Mouse (Mus musculus) adrenal gland, postnatal 10 days (tissue): ENCODE measurements at regions not wholly inside any gene's neighbourhood (a gene's known extent, or its start where the extent isn't known, plus 50 kb on each side); places are given as distances from the start of the nearest gene placed in this dataset.
"Not testable (repeated sequence)": the region's sequence is repeated elsewhere in the genome, so short reads cannot be mapped to it uniquely, and the experiment has no call there.

ENCODE experiments used
- DNase-seq: peaks from one replicate; pipeline ENCODE4 v3.0.0; 2021; ENCODE audit warnings: mixed read lengths

GRCm38 (mm10) chr5:149815879-149816278 lies 137.8 kb downstream of the B3glct start:
- DNase-seq: peak; percentile 76

DNA sequence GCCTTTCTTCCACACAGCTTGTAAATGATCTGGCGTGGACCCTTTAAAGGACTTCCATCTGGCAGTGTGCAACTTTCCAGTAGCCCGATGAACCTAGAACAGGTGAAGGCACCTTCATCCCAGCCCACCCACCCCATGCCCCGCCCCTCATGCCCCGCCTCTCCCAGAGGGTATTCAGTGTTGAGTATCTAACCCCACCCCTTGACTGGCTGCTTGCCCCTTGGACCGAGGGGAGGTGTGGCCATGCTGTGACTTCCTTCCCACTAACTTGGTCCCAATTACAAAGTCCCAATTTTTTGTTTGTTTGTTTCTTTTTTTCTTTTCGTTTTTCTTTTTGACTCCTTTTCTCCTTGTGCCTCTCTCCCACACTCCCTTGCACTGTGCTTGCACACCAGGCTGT lies 140.8 kb downstream of the B3glct start:
- no peak for DNase-seq

DNA sequence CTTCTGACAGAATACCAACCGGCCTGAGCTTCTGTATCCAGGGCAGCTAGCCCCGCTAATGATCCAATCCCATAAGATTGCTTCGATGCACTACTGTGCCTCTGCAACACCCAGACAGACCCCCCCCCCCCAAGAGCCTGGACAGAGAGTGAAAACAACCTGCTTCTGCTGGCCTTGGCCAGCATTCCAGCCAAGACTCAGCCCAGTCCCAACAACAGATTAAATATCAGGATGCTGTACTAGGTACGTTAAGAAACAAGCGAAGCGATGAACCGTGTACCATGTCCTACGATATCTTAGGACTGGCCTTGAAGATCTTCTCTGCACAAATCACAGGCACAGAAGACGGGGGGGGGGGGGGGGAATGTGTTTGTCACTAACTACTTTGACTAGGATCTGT lies 145.8 kb downstream of the B3glct start:
- DNase-seq: no peak

GRCm38 (mm10) chr5:149827599-149827998 lies 149.6 kb downstream of the B3glct start:
- DNase-seq: peak; percentile 28

GRCm38 (mm10) chr5:149831122-149831861 lies 153.3 kb downstream of the B3glct start:
- peak; percentile 86 for DNase-seq

GRCm38 (mm10) chr5:149837379-149837778 lies 159.3 kb downstream of the B3glct start:
- DNase-seq: no peak

- DNase-seq: no peak
Observed at GRCm38 (mm10) chr5:149842491-149842890, 164.5 kb downstream of the B3glct start.

GRCm38 (mm10) chr5:149843310-149843709 lies 165.3 kb downstream of the B3glct start:
- DNase-seq: no peak

GRCm38 (mm10) chr5:149845256-149845655 lies 167.2 kb downstream of the B3glct start:
- DNase-seq: no peak

DNA sequence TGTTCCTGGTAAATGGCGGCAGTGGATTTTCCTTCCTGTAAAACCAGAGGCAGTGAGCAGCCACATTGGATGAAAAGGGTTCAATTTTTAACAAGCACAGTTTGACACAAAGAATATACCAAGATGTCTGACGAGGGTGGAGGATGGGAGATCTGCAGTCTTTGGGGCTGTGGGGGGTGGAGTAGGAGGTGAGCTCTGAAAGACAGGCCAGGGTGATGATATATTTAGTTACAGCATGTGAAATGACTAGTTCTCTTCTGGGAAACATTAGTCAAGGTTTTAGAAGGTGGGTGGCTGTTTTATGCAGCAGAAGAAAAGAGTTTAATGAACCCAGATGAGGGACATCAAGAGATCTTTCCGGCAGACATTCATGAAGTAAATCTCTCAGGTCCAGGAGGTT lies 170.0 kb upstream of the Rxfp2 start:
- DNase-seq: no peak

- DNase-seq: peak; percentile 85
Observed at GRCm38 (mm10) chr5:149851011-149851410, 167.5 kb upstream of the Rxfp2 start.

GRCm38 (mm10) chr5:149852516-149852915 lies 166.0 kb upstream of the Rxfp2 start:
- no peak for DNase-seq

- no peak for DNase-seq
Observed at GRCm38 (mm10) chr5:149856101-149856500, 162.4 kb upstream of the Rxfp2 start.

- no peak for DNase-seq
Observed at GRCm38 (mm10) chr5:149857019-149857418, 161.5 kb upstream of the Rxfp2 start.

DNA sequence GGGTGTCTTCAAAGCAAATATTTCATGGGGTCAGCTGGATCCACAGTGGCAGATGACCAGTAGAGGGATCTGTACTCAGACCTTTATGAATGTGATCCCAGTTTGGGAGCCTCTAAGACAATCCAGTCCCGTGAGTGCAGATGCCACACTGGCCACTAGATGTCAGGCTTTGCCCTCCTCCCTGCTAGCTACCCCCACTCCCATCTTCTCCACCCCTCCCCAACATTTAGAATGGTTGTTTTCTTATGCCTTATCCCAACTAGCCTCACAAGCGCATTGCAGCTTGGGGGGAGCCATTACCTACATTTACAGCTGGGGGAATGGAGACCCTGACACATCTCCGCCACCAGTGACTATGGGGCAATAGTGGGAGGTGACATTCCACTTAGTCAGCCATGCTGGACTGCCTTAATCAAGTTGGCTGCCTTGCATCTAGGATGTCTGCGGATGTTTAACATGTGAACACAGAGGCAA lies 156.9 kb upstream of the Rxfp2 start:
- peak; percentile 79 for DNase-seq

GRCm38 (mm10) chr5:149867926-149868325 lies 150.5 kb upstream of the Rxfp2 start:
- no peak for DNase-seq

DNA sequence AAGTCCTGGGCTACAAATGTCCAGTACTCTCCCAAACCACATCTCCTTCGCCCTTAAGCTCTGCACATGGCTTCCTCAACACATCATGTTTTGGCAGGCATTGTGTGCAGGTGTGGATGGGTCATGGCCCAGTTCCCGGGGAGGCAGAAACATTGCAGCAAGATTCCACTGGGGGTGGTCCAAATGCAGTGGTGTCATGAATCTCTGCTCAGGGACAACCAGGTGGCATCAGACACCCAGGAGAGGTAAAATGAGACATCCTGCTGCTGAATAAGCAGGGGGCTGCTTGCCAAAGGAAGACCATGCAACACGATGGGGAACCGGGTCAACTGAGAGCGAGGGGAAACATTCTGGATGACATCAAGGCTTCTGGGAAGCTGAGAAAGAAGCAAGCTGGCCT lies 149.0 kb upstream of the Rxfp2 start:
- no peak for DNase-seq

DNA sequence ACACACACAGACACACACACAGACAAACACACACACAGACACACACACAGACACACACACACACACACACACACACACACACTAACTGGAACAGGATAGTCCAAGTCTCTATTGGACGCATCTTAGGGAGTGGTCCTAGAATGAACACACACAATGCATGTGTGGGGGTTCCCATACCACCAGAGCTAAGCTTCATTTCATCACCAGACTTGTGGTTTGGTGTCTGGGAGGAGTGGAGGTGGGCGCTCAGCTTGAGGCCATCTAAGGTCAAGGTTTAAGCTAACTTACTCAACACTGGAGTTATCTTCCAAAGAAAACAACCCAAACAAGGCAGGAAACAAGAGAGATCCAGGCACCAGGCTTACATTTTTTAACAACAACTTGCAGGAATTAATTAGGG lies 147.9 kb upstream of the Rxfp2 start:
- no peak for DNase-seq

DNA sequence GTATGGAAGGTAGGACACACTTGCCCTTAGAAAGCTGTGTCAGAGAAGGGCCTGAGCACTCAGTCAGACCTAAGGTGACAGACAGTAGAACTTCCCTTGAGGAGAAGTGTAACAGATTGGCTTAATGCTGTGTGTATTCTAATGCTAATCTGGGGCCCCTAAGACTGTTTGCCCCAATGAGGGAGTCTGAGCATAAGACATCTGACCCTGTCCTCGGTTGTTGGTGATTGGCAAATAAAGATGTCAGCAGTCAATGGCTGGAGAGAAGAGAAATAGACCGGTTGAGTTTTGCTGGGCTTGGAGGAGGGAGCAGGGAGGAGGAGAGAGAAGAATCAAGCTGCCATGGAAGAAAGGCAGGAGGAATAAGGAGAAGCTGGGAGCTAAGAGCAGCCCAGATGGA lies 147.0 kb upstream of the Rxfp2 start:
- no peak for DNase-seq

DNA sequence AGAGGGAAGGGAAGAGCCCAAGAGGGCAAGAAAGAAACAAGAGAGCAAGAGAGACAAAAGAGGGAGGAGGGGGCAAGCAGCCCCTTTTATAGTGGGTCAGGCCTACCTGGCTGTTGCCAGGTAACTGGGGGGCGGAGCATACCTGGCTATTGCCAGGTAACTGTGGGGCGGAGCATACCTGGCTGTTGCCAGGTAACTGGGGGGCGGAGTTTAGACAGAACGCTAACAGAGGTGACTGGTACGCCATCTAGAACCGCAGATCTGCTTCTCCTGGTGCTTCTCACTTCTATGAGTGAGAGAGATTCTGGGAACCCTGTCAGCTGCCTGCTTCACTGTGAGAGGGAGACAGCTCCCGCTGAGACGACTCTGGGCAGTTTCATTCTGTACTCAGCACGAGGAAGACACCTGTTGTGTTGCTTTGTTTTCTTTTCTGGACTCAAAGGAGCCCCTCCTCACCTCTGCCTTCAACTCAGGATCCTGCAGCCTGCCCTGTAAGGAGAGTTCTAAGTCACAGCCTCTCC lies 144.9 kb upstream of the Rxfp2 start:
- DNase-seq: no peak

DNA sequence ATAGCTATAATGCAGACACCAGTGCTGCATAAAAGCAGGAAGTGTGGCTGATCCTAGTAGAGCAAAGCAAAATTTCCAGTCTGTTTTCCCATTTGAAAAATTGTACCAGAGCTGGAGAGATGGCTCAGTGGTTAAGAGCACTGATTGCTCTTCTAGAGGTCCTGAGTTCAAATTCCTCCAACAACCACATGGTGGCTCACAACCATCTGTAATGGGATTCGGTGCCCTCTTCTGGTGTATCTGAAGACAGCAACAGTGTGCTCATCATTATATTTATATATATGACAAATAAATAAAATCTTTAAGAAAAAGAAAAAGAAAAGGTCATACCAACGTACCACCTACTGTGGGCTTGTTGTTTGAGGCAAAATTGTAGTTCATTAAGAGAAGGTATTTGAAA lies 144.1 kb upstream of the Rxfp2 start:
- no peak for DNase-seq

DNA sequence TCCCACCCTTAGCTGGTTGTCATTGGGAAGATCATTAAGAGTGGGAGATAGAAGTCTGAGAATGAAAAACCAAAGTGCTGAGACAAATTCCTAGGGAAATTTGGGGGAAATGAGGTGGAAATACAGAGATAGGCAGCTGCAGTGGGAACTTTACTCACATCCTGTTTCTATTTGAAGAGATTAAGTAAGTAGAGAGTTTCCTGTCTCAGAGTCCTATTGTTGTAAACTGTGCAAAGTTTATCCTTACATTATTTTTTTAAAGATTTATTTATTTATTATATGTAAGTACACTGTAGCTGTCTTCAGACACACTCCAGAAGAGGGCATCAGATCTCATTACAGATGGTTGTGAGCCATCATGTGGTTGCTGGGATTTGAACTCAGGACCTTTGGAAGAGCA lies 126.0 kb upstream of the Rxfp2 start:
- not testable (repeated sequence) for DNase-seq

- DNase-seq: no peak
Observed at GRCm38 (mm10) chr5:149906927-149907326, 111.5 kb upstream of the Rxfp2 start.

DNA sequence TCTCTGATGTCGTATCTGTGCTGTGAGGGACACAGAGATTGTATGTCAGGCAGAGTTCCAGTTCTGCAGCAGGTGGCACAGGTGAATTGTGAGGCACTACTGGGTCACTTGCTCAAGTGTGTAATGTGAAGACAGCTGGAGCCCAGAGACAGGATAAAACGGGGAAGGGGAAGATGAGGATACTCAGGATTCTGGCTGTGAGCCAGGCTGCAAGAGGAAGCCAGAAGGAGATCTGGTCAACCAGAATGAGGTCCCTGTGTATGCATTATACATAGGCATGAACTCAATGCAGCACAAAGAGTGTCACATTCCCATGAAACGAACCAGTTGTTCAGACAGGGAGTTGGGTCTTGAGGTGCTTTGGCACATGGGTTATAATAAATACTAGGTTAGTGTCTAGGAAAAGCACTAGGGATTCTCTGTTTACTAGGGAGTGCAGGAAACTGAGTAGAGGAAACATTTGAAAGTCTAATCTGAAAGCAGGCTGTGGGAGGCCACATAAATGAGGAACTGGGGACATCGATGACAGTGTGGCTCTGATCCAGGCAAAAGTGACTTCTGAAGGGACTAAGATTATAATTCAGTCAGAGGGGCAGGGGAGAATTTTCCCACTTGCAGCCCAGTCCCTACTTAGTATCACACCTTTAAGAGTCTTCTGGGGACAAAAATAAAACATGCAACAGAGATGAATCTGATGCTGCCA lies 109.9 kb upstream of the Rxfp2 start:
- no peak for DNase-seq
